Mouse (Mus musculus): ENCODE data around the gene Foxp4.

- no peak for TF ChIP-seq CTCF (IDR thresholded peaks at IDR 0.05; ENCODE audit: borderline replicate concordance, insufficient read depth, low read depth, low read length)
- TF ChIP-seq POLR2A (IDR thresholded peaks at IDR 0.05; ENCODE audit: borderline replicate concordance, insufficient read depth, low read length), result no peak
Measured at GRCm38 (mm10) chr17:47965885-47966505, 41.5 kb upstream of the Foxp4 start.
